Mouse (Mus musculus) spleen, embryonic (tissue): ENCODE measurements around the gene Chrng.

Experiments used
- CTCF ChIA-PET: fragments of 350-600 bp; sonication (Branson Sonifier 250); formaldehyde crosslinking; loops from one replicate; lab custom pipeline; 2022; lab: Charles Lee

The Chrng gene

GRCm38 (mm10) chr1:87252040-87252609 lies 47.7 kb downstream of the Chrng start:
- CTCF ChIA-PET, result no interaction called here

GRCm38 (mm10) chr1:87255173-87255572 lies 50.7 kb downstream of the Chrng start:
- CTCF ChIA-PET, result no interaction called here

- CTCF ChIA-PET, result interaction anchor here (0.7 kb wide), 1 partner anchor 1007 kb away, joined by 4 read pairs; no protein-coding TSS in a partner anchor
Observed at GRCm38 (mm10) chr1:87257691-87258090, 53.2 kb downstream of the Chrng start.

- CTCF ChIA-PET, result no interaction called here
Observed at GRCm38 (mm10) chr1:87258484-87258883, 54.0 kb downstream of the Chrng start.

GRCm38 (mm10) chr1:87259316-87259715 lies 54.9 kb downstream of the Chrng start:
- CTCF ChIA-PET, result no interaction called here
